Mouse (Mus musculus): ENCODE measurements at regions not wholly inside any gene's neighbourhood (a gene's known extent, or its start where the extent isn't known, plus 50 kb on each side); places are given as distances from the start of the nearest gene placed in this dataset.

DNA sequence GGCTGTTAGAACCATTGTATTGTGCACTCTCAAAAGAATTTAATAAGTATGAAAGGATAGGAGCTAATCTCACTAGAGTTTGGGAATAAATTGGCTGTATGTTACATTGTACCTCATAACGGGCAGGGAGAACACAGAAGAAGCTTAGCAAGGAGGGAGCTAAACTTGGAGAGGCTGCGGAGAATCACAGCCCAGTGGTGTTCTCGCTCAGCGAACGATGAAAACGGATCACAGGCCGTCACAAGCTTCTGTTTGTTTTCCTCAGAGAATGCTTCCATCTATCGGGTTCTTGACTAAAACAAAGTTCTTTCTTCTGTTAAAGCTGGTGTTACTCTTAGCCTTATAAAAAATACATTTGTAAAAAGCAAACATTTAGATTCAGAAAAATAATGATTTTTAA, 178.2 kb upstream of the Rnd3 start:
- DNase-seq (ENCODE audit: low spot score): no peak

GRCm38 (mm10) chr2:51321676-51322075, 172.8 kb upstream of the Rnd3 start:
- DNase-seq (ENCODE audit: low spot score): no peak

GRCm38 (mm10) chr2:51316452-51316851, 167.5 kb upstream of the Rnd3 start:
- DNase-seq (ENCODE audit: low spot score): peak; percentile 10

- DNase-seq (ENCODE audit: low spot score): no peak
Observed at GRCm38 (mm10) chr2:51313414-51313813, 164.5 kb upstream of the Rnd3 start.

DNA sequence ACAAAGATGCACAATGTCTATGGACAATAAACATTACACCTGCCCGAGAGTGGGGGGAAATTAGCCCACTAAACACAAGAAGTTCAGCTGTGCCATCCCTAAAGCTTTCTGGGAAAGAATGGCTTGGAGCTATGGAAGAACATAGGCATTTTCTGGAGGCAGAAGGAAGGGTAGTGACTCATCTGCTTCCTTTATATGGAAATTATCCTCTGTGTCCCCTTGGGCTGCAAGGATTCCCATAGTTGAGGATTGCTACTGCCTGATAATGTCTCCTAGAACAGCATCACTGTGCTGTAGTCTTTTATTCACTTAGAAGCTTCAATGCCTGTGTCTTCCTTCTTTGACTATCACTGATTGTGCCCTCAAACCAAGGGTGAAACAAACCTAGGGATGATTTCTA, 157.3 kb upstream of the Rnd3 start:
- no peak for DNase-seq (ENCODE audit: low spot score)

- no peak for DNase-seq (ENCODE audit: low spot score)
Observed at GRCm38 (mm10) chr2:51305411-51305810, 156.5 kb upstream of the Rnd3 start.

GRCm38 (mm10) chr2:51304694-51305093, 155.8 kb upstream of the Rnd3 start:
- DNase-seq (ENCODE audit: low spot score): no peak

DNA sequence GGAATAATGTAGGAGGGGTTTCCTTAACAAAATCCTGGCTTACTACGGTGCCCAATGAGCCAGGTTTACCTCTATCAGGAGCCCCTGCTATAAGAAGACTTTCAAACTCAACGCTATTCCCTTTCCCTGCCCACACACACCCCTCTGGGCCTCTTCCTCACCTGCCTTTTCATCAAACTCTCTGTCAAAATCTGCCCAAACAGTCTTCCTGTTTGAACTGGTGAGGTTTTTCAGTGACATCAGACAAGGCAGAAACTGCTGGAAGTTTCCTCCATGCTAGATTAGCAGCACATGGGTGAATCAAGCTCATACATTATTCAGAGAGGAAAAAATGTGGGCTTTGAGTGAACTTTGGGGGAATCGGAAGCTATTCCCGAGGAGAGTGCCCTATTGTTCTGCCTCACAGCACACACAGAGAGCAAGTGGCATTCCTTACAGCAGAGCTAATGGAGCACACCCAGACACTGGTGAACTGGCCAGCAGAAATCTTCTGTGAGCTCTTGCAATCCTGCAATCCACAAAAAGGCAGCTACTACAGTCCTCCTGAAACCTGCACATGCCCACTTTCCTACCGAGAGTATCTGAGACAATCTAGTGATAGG, 141.8 kb upstream of the Rnd3 start:
- DNase-seq (ENCODE audit: low spot score): peak; percentile 41

GRCm38 (mm10) chr2:51288678-51289077, 139.8 kb upstream of the Rnd3 start:
- DNase-seq (ENCODE audit: low spot score): no peak

DNA sequence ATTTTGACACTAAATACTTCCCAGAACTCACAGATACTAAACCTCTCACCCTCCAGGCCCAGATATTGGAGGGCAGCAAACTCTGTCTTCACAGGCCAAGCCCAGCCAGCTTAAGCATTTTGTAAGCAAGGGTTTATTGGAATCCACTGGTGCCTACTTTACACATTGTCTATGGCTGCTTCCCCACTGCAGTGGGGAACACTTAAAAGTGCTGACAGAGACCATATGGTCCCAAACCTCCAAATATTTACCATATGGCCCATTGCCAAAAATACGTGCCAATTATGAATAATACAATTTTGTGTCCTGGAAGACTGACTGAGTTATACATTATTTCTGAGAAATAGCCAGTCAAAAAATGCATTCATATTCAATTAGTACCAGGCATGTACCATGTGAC, 136.7 kb upstream of the Rnd3 start:
- no peak for DNase-seq (ENCODE audit: low spot score)

DNA sequence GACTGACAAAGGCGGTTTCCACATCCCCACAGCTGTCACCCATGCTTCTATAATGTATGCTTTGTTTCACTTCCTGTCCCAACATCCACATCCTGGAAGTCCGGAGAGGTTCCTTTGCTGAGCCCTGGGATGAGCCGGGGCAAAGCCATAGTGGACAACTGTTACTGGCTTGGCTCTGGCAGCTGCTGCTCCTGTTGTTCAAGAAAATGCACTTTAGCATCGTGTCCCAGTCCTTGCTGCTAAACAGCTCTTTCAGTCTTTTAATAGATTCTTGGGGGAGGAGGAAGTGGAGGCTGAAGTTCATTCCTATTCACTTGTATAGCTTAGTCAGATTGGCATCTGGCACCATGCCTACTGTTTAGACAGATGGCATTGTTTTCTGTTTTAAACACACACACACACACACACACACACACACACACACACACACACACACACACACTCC, 135.9 kb upstream of the Rnd3 start:
- DNase-seq (ENCODE audit: low spot score): peak; percentile 9

GRCm38 (mm10) chr2:51279396-51280045, 130.6 kb upstream of the Rnd3 start:
- DNase-seq (ENCODE audit: low spot score): no peak

DNA sequence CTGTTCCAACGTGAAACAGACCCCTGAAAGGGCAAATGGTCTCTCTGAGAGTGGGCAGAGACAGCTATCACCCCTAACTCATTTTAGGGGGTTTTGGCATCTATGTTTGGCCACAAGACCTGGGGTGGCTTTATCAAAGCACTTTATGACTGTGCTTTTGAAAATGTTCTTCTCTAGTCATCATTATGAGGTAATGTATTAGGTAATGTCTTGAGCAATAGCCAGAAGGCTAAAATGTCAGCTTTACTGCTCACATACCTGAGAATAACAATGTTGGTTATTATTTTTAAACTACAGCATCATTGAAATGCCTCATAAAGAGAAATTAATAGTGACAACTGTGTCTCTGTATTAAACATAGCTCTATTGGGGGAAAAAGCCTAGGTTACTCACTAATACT, 129.9 kb upstream of the Rnd3 start:
- no peak for DNase-seq (ENCODE audit: low spot score)

DNA sequence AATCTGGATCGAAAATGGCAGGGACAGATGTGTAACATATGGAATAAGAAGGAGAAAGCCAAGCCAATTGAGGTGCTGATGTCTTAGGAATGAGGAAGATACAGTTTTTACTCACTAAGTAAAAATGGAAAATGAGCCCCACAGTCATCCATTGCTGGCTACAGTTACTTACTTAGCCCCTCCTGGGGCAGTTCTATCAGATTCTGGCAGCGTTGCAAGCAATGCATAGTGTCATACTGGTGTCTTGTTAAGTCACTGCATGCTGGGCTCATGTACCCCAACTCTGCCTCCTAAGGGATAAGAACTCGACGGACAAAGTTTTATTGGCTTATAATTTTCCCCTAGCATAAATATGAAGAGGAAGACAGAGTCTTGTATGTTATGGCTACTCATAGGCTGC, 129.4 kb upstream of the Rnd3 start:
- no peak for DNase-seq (ENCODE audit: low spot score)

- no peak for DNase-seq (ENCODE audit: low spot score)
Observed at GRCm38 (mm10) chr2:51276591-51276990, 127.7 kb upstream of the Rnd3 start.

DNA sequence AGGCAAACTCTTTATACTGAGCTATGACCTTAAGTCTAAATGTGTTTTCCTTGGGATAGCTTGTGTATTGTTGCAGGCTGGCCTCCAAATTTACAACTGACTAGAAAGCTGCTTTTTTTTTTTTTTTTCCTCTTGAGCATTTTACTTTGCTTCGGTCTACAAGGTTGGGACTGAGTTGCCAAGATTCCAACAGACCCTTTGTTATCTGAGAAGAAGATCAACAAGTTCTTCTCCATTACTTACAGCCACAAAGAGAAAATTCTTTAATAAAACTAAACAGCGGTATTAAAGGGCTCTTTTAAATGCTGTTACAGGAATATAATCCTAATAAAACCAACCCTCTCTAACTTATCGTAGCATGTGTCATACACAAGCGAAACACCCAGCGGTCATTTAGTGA, 124.4 kb upstream of the Rnd3 start:
- no peak for DNase-seq (ENCODE audit: low spot score)

GRCm38 (mm10) chr2:51268532-51268931, 119.6 kb upstream of the Rnd3 start:
- peak; percentile 4 for DNase-seq (ENCODE audit: low spot score)

DNA sequence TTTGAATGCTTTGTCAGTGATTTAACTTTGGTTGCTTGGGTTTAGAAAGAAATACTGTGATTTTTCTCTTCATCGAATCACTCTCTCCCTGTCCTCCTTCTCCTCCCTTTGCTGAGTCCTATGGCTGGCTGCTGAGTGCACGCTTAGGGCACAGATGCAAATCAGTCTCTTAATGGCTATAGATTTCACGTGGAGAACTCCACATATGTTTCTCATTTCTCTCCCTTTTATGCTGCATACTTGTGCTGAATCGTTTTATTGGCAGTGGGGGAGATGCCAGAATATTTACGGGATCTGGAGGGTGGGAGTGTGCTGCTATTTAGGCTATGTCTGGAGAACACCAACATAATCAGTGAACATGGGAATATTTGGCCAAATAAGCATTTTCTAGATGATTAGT, 118.8 kb upstream of the Rnd3 start:
- no peak for DNase-seq (ENCODE audit: low spot score)

GRCm38 (mm10) chr2:51262506-51262905, 113.6 kb upstream of the Rnd3 start:
- DNase-seq (ENCODE audit: low spot score): no peak

DNA sequence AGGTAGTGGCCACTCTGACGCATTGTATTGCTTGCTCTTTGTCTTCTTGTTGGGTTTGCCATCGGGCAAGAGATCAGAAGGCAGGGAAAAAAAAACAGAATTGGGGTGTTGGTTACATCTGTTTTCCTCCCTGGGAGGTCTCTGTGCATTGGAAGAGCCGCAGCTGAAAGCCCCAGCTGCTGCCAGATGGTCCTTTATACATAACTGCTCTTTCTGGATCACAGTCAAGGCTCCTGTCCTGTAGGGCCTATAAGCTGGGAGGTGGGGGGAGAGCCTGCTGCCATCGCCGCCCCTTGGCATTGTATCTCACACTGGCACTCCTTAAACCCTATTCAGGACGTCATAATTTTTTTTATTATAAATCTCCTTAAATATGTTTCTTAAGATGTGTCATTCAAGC, 101.9 kb upstream of the Rnd3 start:
- no peak for DNase-seq (ENCODE audit: low spot score)

DNA sequence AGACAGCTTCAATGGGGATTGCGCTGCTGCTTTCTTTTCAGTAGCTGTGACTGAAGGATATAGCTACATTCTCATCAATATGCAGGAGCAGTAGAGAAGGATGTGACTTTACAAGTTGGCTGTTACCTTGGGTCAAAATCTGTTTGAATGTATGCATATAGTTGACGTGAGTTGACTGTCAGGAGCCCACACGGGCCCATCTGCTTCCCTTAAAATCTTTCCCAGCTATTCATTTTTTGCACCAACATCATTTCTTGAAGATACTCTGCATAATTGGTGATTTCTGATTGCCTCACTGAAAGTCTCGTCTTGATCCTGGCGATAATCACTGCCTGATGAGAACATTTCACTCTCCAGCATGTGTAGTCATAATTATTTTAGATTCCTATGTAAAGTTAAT, 92.7 kb upstream of the Rnd3 start:
- DNase-seq (ENCODE audit: low spot score): no peak

GRCm38 (mm10) chr2:51240000-51240399, 91.1 kb upstream of the Rnd3 start:
- DNase-seq (ENCODE audit: low spot score): no peak

DNA sequence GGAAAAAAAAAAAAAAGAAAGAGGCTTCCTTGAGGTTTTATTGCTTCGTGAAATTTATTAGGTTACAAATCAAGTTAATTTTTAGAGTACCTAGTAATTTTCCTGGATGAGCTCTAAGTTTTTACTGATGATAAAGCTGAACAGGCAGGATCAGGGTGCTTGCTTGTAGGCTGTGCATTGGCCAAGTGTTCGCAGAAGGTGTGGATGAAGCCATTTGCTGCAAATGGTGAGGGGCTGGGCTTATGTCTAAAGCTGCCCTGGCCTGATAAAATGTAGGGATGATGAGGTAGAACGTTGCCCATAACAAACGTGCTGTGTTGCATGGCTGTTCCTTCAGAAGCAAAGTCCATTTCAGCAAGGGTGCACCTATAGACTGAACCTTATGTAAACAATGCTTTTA, 90.1 kb upstream of the Rnd3 start:
- DNase-seq (ENCODE audit: low spot score): no peak
